Mouse (Mus musculus): ENCODE measurements around the gene Prkch.

DNA sequence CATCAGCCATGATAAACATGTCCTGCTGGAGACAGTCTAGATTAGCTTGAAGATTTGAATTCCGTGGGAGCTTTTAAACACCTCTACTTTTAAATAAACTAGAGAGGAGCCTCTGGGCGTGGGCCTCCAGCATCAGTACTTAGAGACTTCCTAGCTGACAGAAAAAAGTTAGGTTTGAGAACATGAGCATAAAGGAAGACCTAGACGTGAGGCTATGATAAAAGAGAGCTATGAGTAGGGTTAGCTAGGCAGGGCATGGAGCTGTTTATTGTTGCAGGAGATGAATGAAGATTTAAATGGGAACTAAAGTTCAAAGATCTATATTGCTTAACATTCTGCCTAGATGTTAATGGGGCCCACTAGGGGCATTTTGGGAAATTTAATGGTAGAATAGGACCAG, 2.7 kb downstream of the Prkch start:
- TF ChIP-seq CTCF (IDR thresholded peaks at IDR 0.05; ENCODE audit: extremely low read depth, insufficient read depth, insufficient read length, insufficient replicate concordance): no peak
- TF ChIP-seq POLR2A (IDR thresholded peaks at IDR 0.05; ENCODE audit: low read depth, low read length): no peak

Measured in spleen, adult 2 months (tissue).